ENCODE assay signal across 15 mouse cellular contexts in genomic region chr2:166458953-166459352, GRCm38 (mm10).
DNase-seq lines count a peak whose midpoint lies in the region; ATAC-seq lines count a peak whose summit lies in the region.
"Had no signal": no experiment of that assay in that cellular context is flagged by ENCODE, and none has a peak within 500 bp of the region (broad histone marks: within the 10 kb centered on the region; RNA-seq: fewer than 3 reads in every experiment).

No protein-coding gene starts in this region.

- H3K4me3 ChIP-seq in heart, embryonic 15.5 days: no peak overlapping the region
- no peak overlapping the region for H3K4me3 ChIP-seq in midbrain, embryonic 11.5 days (ENCODE audit: low read depth, low read length)
- H3K4me3 ChIP-seq in midbrain, embryonic 13.5 days (replicated peaks): no peak overlapping the region
- no peak overlapping the region for H3K4me3 ChIP-seq in stomach, embryonic 15.5 days (replicated peaks)
- H3K4me3 ChIP-seq: gastrocnemius, adult 2 months; left cerebral cortex, adult 2 months had no signal

- no peak overlapping the region for H3K9ac ChIP-seq in heart, embryonic 15.5 days
- H3K9ac ChIP-seq in midbrain, embryonic 11.5 days (ENCODE audit: low read length): no peak overlapping the region
- no peak overlapping the region for H3K9ac ChIP-seq in midbrain, embryonic 13.5 days (replicated peaks)
- H3K9ac ChIP-seq in stomach, embryonic 15.5 days: no peak overlapping the region

- H3K4me1 ChIP-seq in heart, embryonic 15.5 days (replicated peaks): peaks cover 12% of the 10 kb centered on the region
- no peaks in the 10 kb centered on the region for H3K4me1 ChIP-seq in midbrain, embryonic 11.5 days (ENCODE audit: control insufficient read depth, insufficient read depth, low read length)
- H3K4me1 ChIP-seq in midbrain, embryonic 13.5 days (replicated peaks): peaks cover 5% of the 10 kb centered on the region; the same call in 1 of the 2 replicates
- peaks cover 24% of the 10 kb centered on the region for H3K4me1 ChIP-seq in stomach, embryonic 15.5 days

- no peak for ATAC-seq in heart, embryonic 15.5 days (replicated peaks; ENCODE audit: insufficient number of reproducible peaks, insufficient read depth, low FRiP score, low read depth)
- ATAC-seq in midbrain, embryonic 11.5 days (ENCODE audit: low FRiP score): no peak
- ATAC-seq in midbrain, embryonic 13.5 days: no peak
- ATAC-seq in hematopoietic stem cell, adult 5-6 weeks (replicated peaks in 1 of 2; ENCODE audit: insufficient read depth in 1 of 2, low FRiP score in 2 of 2, low TSS enrichment in 1 of 2, low read depth in 1 of 2, poor library complexity in 2 of 2, severe bottlenecking in 2 of 2): peak; percentile 29 to 80
- no peak for ATAC-seq in stomach, embryonic 15.5 days (ENCODE audit: insufficient read depth, low FRiP score, low read depth)
- ATAC-seq: activated CD4-positive, CD25-positive, alpha-beta regulatory T cell, adult 4 months had no signal

- no peaks in the 10 kb centered on the region for H3K27me3 ChIP-seq in heart, embryonic 15.5 days
- no peaks in the 10 kb centered on the region for H3K27me3 ChIP-seq in midbrain, embryonic 11.5 days (ENCODE audit: control insufficient read depth, insufficient read depth, low read length)
- no peaks in the 10 kb centered on the region for H3K27me3 ChIP-seq in midbrain, embryonic 13.5 days
- no peaks in the 10 kb centered on the region for H3K27me3 ChIP-seq in stomach, embryonic 15.5 days (replicated peaks)

- no peak overlapping the region for H3K4me2 ChIP-seq in heart, embryonic 15.5 days
- H3K4me2 ChIP-seq in midbrain, embryonic 11.5 days: no peak overlapping the region
- no peak overlapping the region for H3K4me2 ChIP-seq in midbrain, embryonic 13.5 days (replicated peaks)
- H3K4me2 ChIP-seq in stomach, embryonic 15.5 days: no peak overlapping the region
- H3K4me2 ChIP-seq: liver, embryonic 11.5 days had no signal

- no peaks in the 10 kb centered on the region for H3K9me3 ChIP-seq in heart, embryonic 15.5 days (replicated peaks)
- no peaks in the 10 kb centered on the region for H3K9me3 ChIP-seq in midbrain, embryonic 11.5 days (ENCODE audit: control insufficient read depth, low read length)
- no peaks in the 10 kb centered on the region for H3K9me3 ChIP-seq in midbrain, embryonic 13.5 days
- H3K9me3 ChIP-seq in stomach, embryonic 15.5 days: no peaks in the 10 kb centered on the region

- 86% methylated on average over 9 of the region's 9 CpGs for WGBS in heart, embryonic 15.5 days
- 90% methylated on average over 9 of the region's 9 CpGs for WGBS in midbrain, embryonic 11.5 days
- WGBS in midbrain, embryonic 13.5 days: 90% methylated on average over 9 of the region's 9 CpGs
- 86% methylated on average over 9 of the region's 9 CpGs for WGBS in stomach, embryonic 15.5 days

- DNase-seq in heart, adult 8-10 months (ENCODE audit: low spot score): no peak
- peak; percentile 78 for DNase-seq in midbrain, embryonic 11.5 days (ENCODE audit: low spot score, missing footprints)
- DNase-seq in kidney, adult 11 months: no peak
- no peak for DNase-seq in thymus, postnatal 25 days
- DNase-seq: cerebellum, adult 2 months; gastrocnemius, adult 2 months; retina, postnatal 1 day; thymus, postnatal 36 days had no signal

- H3K27ac ChIP-seq in heart, embryonic 15.5 days: peak overlapping the region; percentile 65; the same call in 1 of the 2 replicates
- H3K27ac ChIP-seq in midbrain, embryonic 11.5 days (ENCODE audit: low read depth, low read length): no peak overlapping the region
- no peak overlapping the region for H3K27ac ChIP-seq in midbrain, embryonic 13.5 days
- peak overlapping the region; percentile 64; the same call in 1 of the 2 replicates for H3K27ac ChIP-seq in stomach, embryonic 15.5 days
- H3K27ac ChIP-seq: gastrocnemius, adult 2 months; left cerebral cortex, adult 2 months had no signal

- H3K36me3 ChIP-seq in heart, embryonic 15.5 days: no peaks in the 10 kb centered on the region
- no peaks in the 10 kb centered on the region for H3K36me3 ChIP-seq in midbrain, embryonic 11.5 days (ENCODE audit: control insufficient read depth, insufficient read depth, low read length)
- H3K36me3 ChIP-seq in midbrain, embryonic 13.5 days: no peaks in the 10 kb centered on the region
- H3K36me3 ChIP-seq in stomach, embryonic 15.5 days: no peaks in the 10 kb centered on the region

Comparison
In these comparisons a context has a peak if more than half of its experiments do, and no peak if none do; other contexts are left out.
1. ATAC-seq: peak in hematopoietic stem cell, adult 5-6 weeks (2 of 2); none in heart, embryonic 15.5 days (single experiment), midbrain, embryonic 11.5 days (single experiment), midbrain, embryonic 13.5 days (single experiment) and stomach, embryonic 15.5 days (single experiment).
2. H3K27ac ChIP-seq: peak in heart, embryonic 15.5 days (single experiment) and stomach, embryonic 15.5 days (single experiment); none in midbrain, embryonic 11.5 days (single experiment) and midbrain, embryonic 13.5 days (single experiment).